Mouse (Mus musculus) ES-E14 (cell line): ENCODE data around the gene Fndc5. TPM values are rescaled to one million over a fixed set of nuclear protein-coding genes. Genes with fewer than 3 reads are reported as not detected.

Experiments
- DNase-seq: peaks from one replicate; pipeline ENCODE4 v3.0.0-alpha.2; 2013; ENCODE audit warnings: low read depth, low spot score
- H3K27ac ChIP-seq: 2 replicates; pipeline ENCODE4 v1.5.1; 2012; ENCODE audit warnings: low read depth, mild to moderate bottlenecking, low read length, moderate library complexity, mixed read lengths; ENCODE audit not compliant: poor library complexity, insufficient read depth, severe bottlenecking
- H3K36me3 ChIP-seq: 2 replicates; pipeline ENCODE4 v1.6.1; 2012; ENCODE audit warnings: mild to moderate bottlenecking, low read length, moderate library complexity, mixed read lengths; ENCODE audit not compliant: control insufficient read depth, poor library complexity, insufficient read depth, severe bottlenecking
- H3K4me1 ChIP-seq, 2 experiments: fragments of 150-350 bp in 1 of 2; sonication (generic) in 1 of 2; 2 replicates each; pipeline ENCODE4 v1.6.1; 2012; ENCODE audit warnings: low read length in 2 of 2, mild to moderate bottlenecking in 1 of 2, mixed read lengths in 1 of 2; ENCODE audit not compliant: control insufficient read depth in 2 of 2, insufficient read depth in 2 of 2, poor library complexity in 1 of 2
- H3K4me3 ChIP-seq, 2 experiments: fragments of 150-350 bp in 1 of 2; sonication (generic) in 1 of 2; 2 replicates each; pipeline ENCODE4 v1.5.1; 2012; ENCODE audit warnings: low read length in 2 of 2, low read depth in 1 of 2, mild to moderate bottlenecking in 1 of 2, mixed read lengths in 1 of 2; ENCODE audit not compliant: insufficient read depth in 1 of 2, poor library complexity in 1 of 2, severe bottlenecking in 1 of 2
- H3K9ac ChIP-seq: 2 replicates; pipeline ENCODE4 v1.6.1; 2012; ENCODE audit warnings: low read depth, mild to moderate bottlenecking, low read length, mixed read lengths; ENCODE audit not compliant: poor library complexity, insufficient read depth, severe bottlenecking
- H3K9me3 ChIP-seq: fragments of 150-350 bp; sonication (generic); 2 replicates; pipeline ENCODE4 v1.6.1; 2012; ENCODE audit warnings: low read depth, mild to moderate bottlenecking, low read length; ENCODE audit not compliant: control insufficient read depth, insufficient read depth
- CHD2 ChIP-seq: IDR thresholded peaks from 2 replicates; pipeline ENCODE4 v1.6.1; 2014; ENCODE audit warnings: mild to moderate bottlenecking, low read depth, low read length, inconsistent platforms
- HCFC1 ChIP-seq: IDR thresholded peaks from 2 replicates; pipeline ENCODE4 v1.6.1; 2012; ENCODE audit warnings: low read length, inconsistent platforms, borderline replicate concordance; ENCODE audit not compliant: insufficient read depth
- MAFK ChIP-seq: IDR thresholded peaks from 2 replicates; pipeline ENCODE4 v1.6.1; 2014; ENCODE audit warnings: mild to moderate bottlenecking, low read depth, low read length, inconsistent platforms; ENCODE audit not compliant: insufficient read depth
- ZC3H11A ChIP-seq: IDR thresholded peaks from 2 replicates; pipeline ENCODE4 v1.6.1; 2012; ENCODE audit warnings: low read depth, mild to moderate bottlenecking, inconsistent platforms, low read length, borderline replicate concordance
- ZNF384 ChIP-seq: IDR thresholded peaks from 2 replicates; pipeline ENCODE4 v1.6.1; 2012; ENCODE audit warnings: low read depth, low read length, inconsistent platforms
- in situ Hi-C, 2 experiments: fragments of 600-800 bp; cut with MboI; formaldehyde crosslinking; loops; one replicate each; pipeline ENCODE4 v1.15.1; 2025; ENCODE audit warnings: low sequenced_read_pairs in 2 of 2, inconsistent platforms in 1 of 2; ENCODE audit not compliant: unreplicated experiment in 2 of 2
- total RNA-seq: library from RNA; depleted of rRNA; stranded (reverse); fragments of 300-350 nt; gene quantifications from 2 replicates; pipeline ENCODE4 v1.2.3, GENCODE M21; 2012

The Fndc5 gene
- total RNA-seq, 1 experiment = 1.2 TPM

GRCm38 (mm10) chr4:129179560-129179959, 42.8 kb downstream of the Fndc5 start:
- DNase-seq = no peak
- Histone ChIP-seq H3K36me3 (peaks cover 2% of the 10 kb centered on the region; the same call in 1 of the 2 replicates), H3K4me3 (no peak overlapping the region), H3K9me3 (no peaks in the 10 kb centered on the region), H3K27ac (no peak overlapping the region), H3K9ac (no peak overlapping the region), H3K4me1 (no peaks in the 10 kb centered on the region)
- TF ChIP-seq CHD2 = no peak
- no peak for TF ChIP-seq ZNF384
- TF ChIP-seq ZC3H11A = no peak
- no peak for TF ChIP-seq HCFC1
- no peak for TF ChIP-seq MAFK
- in situ Hi-C loops = no loop called here

GRCm38 (mm10) chr4:129188041-129188659, 51.4 kb downstream of the Fndc5 start:
- peaks cover 6% of the 10 kb centered on the region; the same call in 1 of the 2 replicates for H3K36me3 ChIP-seq
- H3K9ac ChIP-seq = no peak overlapping the region
- in situ Hi-C loops = no loop called here
- H3K9me3 ChIP-seq = no peaks in the 10 kb centered on the region
- TF ChIP-seq ZNF384 (no peak), CHD2 (no peak), ZC3H11A (no peak), MAFK (no peak), HCFC1 (no peak)
- peak overlapping the region; percentile 82; the same call in 1 of the 2 replicates for H3K27ac ChIP-seq
- peaks cover 4 to 6% of the 10 kb centered on the region in 2 experiments; a peak in 3 of 4 replicates for H3K4me1 ChIP-seq
- no peak for DNase-seq
- peak overlapping the region; percentile 84 to 86 for H3K4me3 ChIP-seq

- H3K27ac ChIP-seq = peak overlapping the region; percentile 82
- peaks cover 8% of the 10 kb centered on the region; the same call in 1 of the 2 replicates for H3K36me3 ChIP-seq
- in situ Hi-C loops = no loop called here
- no peak for TF ChIP-seq ZC3H11A
- H3K9ac ChIP-seq = peak overlapping the region; percentile 74
- peak; percentile 43 for DNase-seq
- H3K9me3 ChIP-seq = no peaks in the 10 kb centered on the region
- H3K4me1 ChIP-seq = peaks cover 5 to 12% of the 10 kb centered on the region in 2 experiments; a peak in 3 of 4 replicates
- peak overlapping the region; percentile 84 to 86 for H3K4me3 ChIP-seq
Measured at GRCm38 (mm10) chr4:129188803-129189541, 52.2 kb downstream of the Fndc5 start.

DNA sequence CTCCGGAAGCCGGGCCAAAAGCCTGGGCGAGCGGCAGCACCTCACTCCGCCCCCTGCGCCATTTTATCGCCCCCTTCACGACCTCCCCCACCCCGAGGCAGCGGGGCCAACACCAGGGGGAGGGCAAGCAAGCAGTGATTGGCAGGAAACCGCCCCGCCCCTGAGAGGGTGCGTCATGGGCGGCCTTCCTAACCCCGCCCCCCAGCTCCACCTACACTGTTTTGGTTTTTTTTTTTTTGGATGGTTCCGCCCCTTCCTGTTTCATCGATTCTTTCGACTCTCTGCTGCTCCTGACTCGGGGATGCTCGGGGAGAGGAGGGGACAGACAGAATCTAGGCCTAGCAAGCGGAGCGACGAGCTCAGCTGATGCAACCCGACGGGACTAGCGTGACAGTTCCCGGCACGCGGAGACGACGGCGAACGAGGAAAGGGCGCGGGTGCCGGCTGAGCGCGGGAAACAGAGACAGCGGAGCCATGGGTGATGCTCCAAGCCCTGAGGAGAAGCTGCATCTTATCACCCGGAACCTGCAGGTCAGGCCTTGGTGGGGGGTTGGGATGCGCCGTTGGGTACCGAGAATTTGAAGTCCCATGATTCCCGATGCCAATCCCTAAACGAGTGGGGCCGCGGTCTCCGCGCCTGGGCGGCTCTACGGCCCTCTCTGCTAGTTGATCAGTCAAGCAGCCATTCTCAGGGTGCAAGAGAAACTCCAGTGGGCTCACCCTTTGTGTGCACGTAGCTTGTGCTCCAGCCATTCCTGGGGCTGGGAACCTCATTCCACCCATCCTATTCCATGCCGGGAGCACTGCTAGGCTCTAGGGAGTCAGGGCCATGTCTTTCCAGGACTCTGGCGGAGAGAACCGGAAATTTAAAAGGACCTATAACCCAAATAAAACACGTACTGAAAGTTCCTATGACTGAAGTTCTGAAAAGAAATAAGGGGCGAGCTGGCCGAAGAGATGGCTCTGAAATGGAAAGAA, 53.0 kb downstream of the Fndc5 start, which contains the start of the genes S100pbp and Yars:
Gene S100pbp (minus strand): TSS at position 186 of the 978 bp plus-strand sequence.
Gene Yars (plus strand): TSS at position 219 of the 978 bp plus-strand sequence.
- Histone ChIP-seq H3K27ac (peak within 1 kb of the TSS; percentile 94), H3K9me3 (no peaks in the 10 kb centered on the region), H3K9ac (peak within 1 kb of the TSS; percentile 97), H3K4me3 (peak within 1 kb of the TSS; percentile 86 to 97), H3K4me1 (peaks cover 7 to 12% of the 10 kb centered on the region in 2 experiments; a peak in 3 of 4 replicates), H3K36me3 (peaks cover 9% of the 10 kb centered on the region; the same call in 1 of the 2 replicates)
- no peak for TF ChIP-seq ZC3H11A
- peak; percentile 39; the same call in 1 of the 2 replicates for TF ChIP-seq MAFK
- TF ChIP-seq HCFC1 = peak; percentile 87
- TF ChIP-seq ZNF384 = peak; percentile 100
- peak; percentile 53; the same call in 1 of the 2 replicates for TF ChIP-seq CHD2
- DNase-seq = peak; percentile 97
- in situ Hi-C loops = no loop called here
